Mouse (Mus musculus) forebrain, embryonic 14.5 days (tissue): ENCODE data around the gene Gopc. TPM values are rescaled to one million over a fixed set of nuclear protein-coding genes. Genes with fewer than 3 reads are reported as not detected.

Experiments
- ATAC-seq: fragments of 200-750 bp; cut with Nextera tagmentation; 2 replicates; pipeline ENCODE4 v1.8.0; 2017; ENCODE audit warnings: mild to moderate bottlenecking, moderate library complexity
- DNase-seq: peaks from one replicate; pipeline ENCODE4 v3.0.0-alpha.2; 2015; ENCODE audit warnings: low spot score
- H3K27ac ChIP-seq: fragments of 300-500 bp; sonication (generic); 2 replicates; pipeline ENCODE4 v1.5.1; 2014; ENCODE audit warnings: low read depth, mild to moderate bottlenecking, control low read depth, low read length, moderate library complexity
- H3K27me3 ChIP-seq: fragments of 300-500 bp; sonication (generic); replicated peaks from 2 replicates; pipeline ENCODE4 v1.6.1; 2014; ENCODE audit warnings: low read length, control low read depth, mixed read lengths; ENCODE audit not compliant: control insufficient read depth, insufficient read depth
- H3K36me3 ChIP-seq: fragments of 300-500 bp; sonication (generic); 2 replicates; pipeline ENCODE4 v1.6.1; 2014; ENCODE audit warnings: low read length, control low read depth; ENCODE audit not compliant: control insufficient read depth, insufficient read depth
- H3K4me1 ChIP-seq: fragments of 300-500 bp; sonication (generic); 2 replicates; pipeline ENCODE4 v1.6.1; 2014; ENCODE audit warnings: antibody characterized with exemption, low read length, control low read depth; ENCODE audit not compliant: control insufficient read depth, insufficient read depth
- H3K4me2 ChIP-seq: fragments of 300-500 bp; sonication (generic); 2 replicates; pipeline ENCODE4 v1.6.1; 2014; ENCODE audit warnings: mild to moderate bottlenecking, control low read depth, low read length
- H3K4me3 ChIP-seq: fragments of 300-500 bp; sonication (generic); 2 replicates; pipeline ENCODE4 v1.5.1; 2014; ENCODE audit warnings: low read depth, low read length, control low read depth
- H3K9ac ChIP-seq: fragments of 300-500 bp; sonication (generic); 2 replicates; pipeline ENCODE4 v1.6.1; 2014; ENCODE audit warnings: mild to moderate bottlenecking, low read length, control low read depth, moderate library complexity
- H3K9me3 ChIP-seq: fragments of 300-500 bp; sonication (generic); replicated peaks from 2 replicates; pipeline ENCODE4 v1.6.1; 2016; ENCODE audit warnings: low read length, control low read depth, mixed read lengths; ENCODE audit not compliant: control insufficient read depth
- WGBS: fragments of 180-500 bp; shearing (Covaris S2); extraction: QIAGEN DNeasy Blood & Tissue Kit; methylation state at CpG from one replicate; pipeline ENCODE4 v1.1.7; 2014; 5-methylcytosine and 5-hydroxymethylcytosine counted together
- polyA plus RNA-seq: library from polyadenylated mRNA; unstranded; fragments of >200 nt; fragmentation: Nextera tagmentation; extraction: Ambion mirVana; gene quantifications from 2 replicates; pipeline ENCODE4 v1.2.1, GENCODE M21; 2014

Gene Gopc
- polyA plus RNA-seq, 1 experiment from 2014 or later: 14.8 TPM

- H3K9ac ChIP-seq: no peak overlapping the region
- H3K9me3 ChIP-seq: no peaks in the 10 kb centered on the region
- DNase-seq: no peak
- WGBS: 90% methylated on average over 3 of the region's 3 CpGs
- no peak overlapping the region for H3K4me3 ChIP-seq
- H3K4me1 ChIP-seq: no peaks in the 10 kb centered on the region
- no peak overlapping the region for H3K27ac ChIP-seq
- ATAC-seq: no peak
- H3K4me2 ChIP-seq: no peak overlapping the region
- H3K36me3 ChIP-seq: no peaks in the 10 kb centered on the region
- H3K27me3 ChIP-seq: no peaks in the 10 kb centered on the region
Observed at GRCm38 (mm10) chr10:52396647-52397046, 14.7 kb upstream of the Gopc start.

GRCm38 (mm10) chr10:52391208-52391607 is 9.3 kb upstream of the Gopc start:
- Histone ChIP-seq H3K27ac (no peak overlapping the region), H3K27me3 (no peaks in the 10 kb centered on the region), H3K9me3 (no peaks in the 10 kb centered on the region), H3K36me3 (no peaks in the 10 kb centered on the region), H3K9ac (no peak overlapping the region), H3K4me3 (no peak overlapping the region), H3K4me1 (no peaks in the 10 kb centered on the region), H3K4me2 (no peak overlapping the region)
- no peak for DNase-seq
- 74% methylated on average over 2 of the region's 2 CpGs for WGBS
- no peak for ATAC-seq

DNA sequence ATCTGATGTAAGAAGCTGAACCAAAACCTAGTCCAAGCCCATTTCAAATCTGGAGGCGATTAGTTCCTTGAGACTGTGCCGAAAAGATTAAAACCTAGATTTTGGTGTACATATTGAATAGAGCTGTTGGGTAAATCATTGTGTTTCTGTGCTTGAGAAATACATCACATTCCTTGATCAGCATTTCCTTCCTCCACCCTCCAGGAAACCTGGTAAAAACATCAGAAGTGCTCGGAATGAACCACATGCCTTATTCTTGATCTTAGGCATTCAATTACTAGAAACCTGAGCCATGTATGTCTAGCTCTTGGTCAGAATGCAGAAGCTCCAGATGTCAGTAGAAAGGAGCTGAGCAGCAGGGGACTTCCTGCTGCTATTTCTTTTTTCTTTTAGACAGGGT is 7.5 kb upstream of the Gopc start:
- Histone ChIP-seq H3K4me3 (no peak overlapping the region), H3K4me1 (no peaks in the 10 kb centered on the region), H3K9ac (no peak overlapping the region), H3K27me3 (no peaks in the 10 kb centered on the region), H3K27ac (no peak overlapping the region), H3K9me3 (no peaks in the 10 kb centered on the region), H3K4me2 (no peak overlapping the region), H3K36me3 (no peaks in the 10 kb centered on the region)
- DNase-seq (no peak), ATAC-seq (no peak)
- WGBS: 69% methylated on average over 3 of the region's 3 CpGs

- Histone ChIP-seq H3K9me3 (no peaks in the 10 kb centered on the region), H3K9ac (no peak within 1 kb of the TSS), H3K27ac (no peak within 1 kb of the TSS), H3K4me2 (no peak within 1 kb of the TSS), H3K36me3 (no peaks in the 10 kb centered on the region), H3K4me1 (no peaks in the 10 kb centered on the region), H3K27me3 (no peaks in the 10 kb centered on the region), H3K4me3 (no peak within 1 kb of the TSS)
- DNase-seq (no peak), ATAC-seq (no peak)
- WGBS: 78% methylated on average over 5 of the region's 5 CpGs
Observed at GRCm38 (mm10) chr10:52388922-52389430, 7.1 kb upstream of the Gopc start, which contains the start of gene Nepn. Gene Nepn, plus strand, starts transcription at chr10:52388972.

- no peak for ATAC-seq
- Histone ChIP-seq H3K27me3 (no peaks in the 10 kb centered on the region), H3K9ac (no peak overlapping the region), H3K4me1 (no peaks in the 10 kb centered on the region), H3K4me2 (no peak overlapping the region), H3K36me3 (no peaks in the 10 kb centered on the region), H3K4me3 (no peak overlapping the region), H3K9me3 (no peaks in the 10 kb centered on the region), H3K27ac (no peak overlapping the region)
- 65% methylated on average over 4 of the region's 4 CpGs for WGBS
- no peak for DNase-seq
Observed at GRCm38 (mm10) chr10:52387192-52387591, 5.3 kb upstream of the Gopc start.

DNA sequence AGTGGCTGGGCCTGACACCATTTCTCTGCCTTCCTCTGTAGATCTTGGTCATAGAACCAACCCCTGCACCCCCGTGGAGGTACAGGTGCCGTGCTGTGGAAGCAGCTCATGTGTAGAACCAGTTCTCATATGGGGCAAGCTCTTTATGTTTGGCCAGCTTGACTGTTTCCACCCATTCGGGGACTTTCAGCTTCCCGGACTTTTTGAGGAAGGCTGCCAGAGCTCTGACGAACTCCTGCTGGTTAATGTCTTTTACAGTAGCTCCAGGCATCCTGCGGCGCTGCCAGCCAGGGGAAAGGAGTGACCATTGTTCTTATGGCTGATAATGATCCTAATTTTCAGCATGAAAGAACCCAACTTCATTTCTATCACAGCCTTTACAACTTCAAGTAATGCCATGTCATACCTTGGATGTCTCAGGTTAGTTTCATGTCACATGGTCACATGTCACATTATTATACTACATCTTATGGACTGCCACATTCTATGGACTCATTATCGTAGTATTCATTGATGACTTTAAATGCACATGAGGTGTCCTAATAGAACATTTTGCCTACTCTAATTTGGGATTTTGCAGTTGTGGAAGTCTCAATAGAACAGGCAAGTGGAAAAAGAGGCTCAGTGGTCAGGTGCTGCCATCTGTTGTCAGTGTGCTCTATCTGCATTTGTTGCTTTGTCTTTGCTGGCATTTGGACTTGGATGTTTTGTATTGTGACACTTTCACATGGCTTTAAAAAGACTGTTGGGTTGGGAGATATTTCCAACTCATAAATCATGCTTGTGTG is 3.1 kb upstream of the Gopc start:
- ATAC-seq: no peak

DNA sequence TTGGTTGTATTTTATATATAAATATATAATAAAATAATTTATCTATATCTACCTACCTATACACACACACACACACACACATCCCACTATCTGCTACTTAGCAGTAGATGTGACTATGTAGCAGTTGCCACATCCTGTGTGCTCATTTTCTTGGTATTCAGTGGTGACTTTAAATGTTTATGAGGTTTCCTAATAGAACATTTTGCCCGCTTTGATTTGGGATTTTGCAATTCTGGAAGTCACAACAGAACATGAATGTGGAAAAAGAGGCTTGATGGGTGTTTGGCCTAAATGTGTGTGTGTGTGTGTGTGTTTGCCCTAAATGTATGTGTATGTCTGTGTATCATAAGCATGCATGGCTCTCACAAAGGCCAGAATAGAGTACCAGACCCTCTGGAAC is 1.6 kb upstream of the Gopc start:
- no peaks in the 10 kb centered on the region for H3K9me3 ChIP-seq
- DNase-seq: no peak
- H3K4me2 ChIP-seq: no peak overlapping the region
- no peak overlapping the region for H3K4me3 ChIP-seq
- H3K9ac ChIP-seq: no peak overlapping the region
- ATAC-seq: no peak
- 95% methylated on average over 1 of the region's 1 CpGs for WGBS
- no peak overlapping the region for H3K27ac ChIP-seq
- no peaks in the 10 kb centered on the region for H3K36me3 ChIP-seq
- H3K4me1 ChIP-seq: peaks cover 10% of the 10 kb centered on the region
- no peaks in the 10 kb centered on the region for H3K27me3 ChIP-seq

More for the DNA sequence above, 3.1 kb upstream of the Gopc start:
- Histone ChIP-seq H3K9ac (no peak overlapping the region), H3K36me3 (no peaks in the 10 kb centered on the region), H3K27me3 (no peaks in the 10 kb centered on the region), H3K4me2 (no peak overlapping the region), H3K4me1 (no peaks in the 10 kb centered on the region), H3K9me3 (no peaks in the 10 kb centered on the region), H3K27ac (no peak overlapping the region), H3K4me3 (no peak overlapping the region)
- WGBS: 25% methylated on average over 8 of the region's 8 CpGs
- DNase-seq: peak; percentile 77

- H3K9me3 ChIP-seq: no peaks in the 10 kb centered on the region
- no peaks in the 10 kb centered on the region for H3K36me3 ChIP-seq
- DNase-seq (no peak), ATAC-seq (no peak)
- H3K4me2 ChIP-seq: peak overlapping the region; percentile 58
- peak overlapping the region; percentile 91; the same call in 1 of the 2 replicates for H3K4me3 ChIP-seq
- no peak overlapping the region for H3K27ac ChIP-seq
- H3K4me1 ChIP-seq: peaks cover 11% of the 10 kb centered on the region
- H3K27me3 ChIP-seq: no peaks in the 10 kb centered on the region
- WGBS: 87% methylated on average over 6 of the region's 6 CpGs
- no peak overlapping the region for H3K9ac ChIP-seq
Observed at GRCm38 (mm10) chr10:52383022-52383421, 1.1 kb upstream of the Gopc start.

DNA sequence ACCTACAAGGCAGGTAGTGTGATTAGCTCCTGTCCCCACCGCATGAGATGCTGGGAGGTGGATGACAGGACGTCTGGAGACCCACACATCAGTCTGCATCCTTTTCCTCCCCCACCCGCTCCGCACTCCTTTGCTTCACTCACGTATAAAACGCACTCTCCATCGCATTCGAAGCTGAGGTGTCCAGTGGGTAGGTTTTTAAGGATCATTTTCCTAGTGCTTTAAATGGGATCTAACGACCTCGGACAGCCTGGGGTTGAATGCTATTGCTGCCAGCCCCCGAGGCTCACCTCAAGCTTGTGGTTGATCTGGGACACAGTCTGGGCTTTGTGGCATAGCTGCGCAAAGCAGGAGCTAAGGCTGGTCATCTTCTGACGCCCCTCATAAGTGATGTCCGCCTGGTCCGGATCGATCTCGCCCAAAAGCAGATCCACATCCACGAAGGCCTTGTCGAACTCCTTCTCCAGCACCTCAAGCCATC is 563 bp downstream of the Gopc start:
- Histone ChIP-seq H3K36me3 (no peaks in the 10 kb centered on the region), H3K9ac (peak overlapping the region; percentile 92), H3K27ac (peak overlapping the region; percentile 93), H3K4me2 (peak overlapping the region; percentile 74), H3K4me3 (peak overlapping the region; percentile 91), H3K4me1 (peaks cover 11% of the 10 kb centered on the region), H3K27me3 (no peaks in the 10 kb centered on the region), H3K9me3 (no peaks in the 10 kb centered on the region)
- ATAC-seq (peak; percentile 11), DNase-seq (peak; percentile 49)
- WGBS: 0% methylated on average over 19 of the region's 19 CpGs
